10 mouse cellular contexts compared by ENCODE assay signal in the genomic region with DNA sequence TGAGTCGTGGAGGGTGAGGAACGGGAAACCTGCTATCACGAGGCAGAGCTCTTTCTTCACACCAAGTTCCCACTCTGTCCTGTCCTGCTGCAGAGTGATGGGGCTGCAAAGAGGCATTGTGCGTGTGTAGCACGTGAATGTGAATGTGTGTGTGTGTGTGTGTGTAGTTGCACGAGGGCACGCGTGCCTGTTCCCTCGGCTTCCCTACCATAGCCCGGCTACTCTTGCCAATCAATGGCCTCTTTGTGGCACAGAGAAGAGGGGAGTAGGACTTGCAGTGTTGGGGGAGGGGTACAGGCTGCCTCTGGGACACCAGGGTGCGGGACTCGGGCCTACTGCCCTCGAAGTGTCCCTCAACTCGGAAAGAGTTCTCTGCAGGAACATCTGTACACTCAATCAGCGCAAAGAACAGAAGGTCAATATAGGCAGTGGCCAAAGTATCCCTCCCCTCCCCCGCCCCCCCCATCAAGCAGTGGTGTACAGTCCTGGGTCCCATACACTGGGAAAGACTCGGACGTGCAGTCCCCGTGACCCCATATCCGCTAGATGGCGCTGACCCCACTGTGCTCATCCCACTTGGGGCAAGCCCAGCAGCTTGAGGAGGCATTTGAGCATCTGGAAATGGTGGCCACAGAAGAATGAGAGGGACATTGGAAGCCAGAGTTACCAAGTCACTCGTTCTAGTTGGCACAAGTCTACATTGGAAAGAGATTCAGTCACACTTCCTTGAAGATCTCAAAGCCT. TPM values are rescaled to one million over a fixed set of nuclear protein-coding genes. Genes with fewer than 3 reads are reported as not detected.
DNase-seq lines count a peak whose midpoint lies in the region; ATAC-seq and TF ChIP-seq lines count a peak whose summit lies in the region.
"Had no signal": no experiment of that assay in that cellular context is flagged by ENCODE, and none has a peak within 500 bp of the region (broad histone marks: within the 10 kb centered on the region; RNA-seq: fewer than 3 reads in every experiment).

No protein-coding gene starts in this region.

- H3K9ac ChIP-seq in heart, embryonic 11.5 days (ENCODE audit: low read depth, low read length): no peak overlapping the region
- H3K9ac ChIP-seq in MEL (ENCODE audit: control insufficient read depth, low read depth, low read length, poor library complexity, severe bottlenecking): no peak overlapping the region
- no peak overlapping the region for H3K9ac ChIP-seq in heart, postnatal 0 days (replicated peaks; ENCODE audit: low read depth, low read length)
- no peak overlapping the region for H3K9ac ChIP-seq in midbrain, embryonic 11.5 days (ENCODE audit: low read length)

- no peak overlapping the region for H3K27ac ChIP-seq in heart, embryonic 11.5 days (ENCODE audit: low read depth, low read length)
- no peak overlapping the region for H3K27ac ChIP-seq in MEL (ENCODE audit: control insufficient read depth, low read depth, low read length)
- no peak overlapping the region for H3K27ac ChIP-seq in heart, postnatal 0 days (ENCODE audit: low read depth)
- no peak overlapping the region for H3K27ac ChIP-seq in midbrain, embryonic 11.5 days (ENCODE audit: low read depth, low read length)
- H3K27ac ChIP-seq: heart, embryonic 13.5 days had no signal

- no peak for ATAC-seq in heart, embryonic 11.5 days (replicated peaks; ENCODE audit: insufficient number of reproducible peaks, low FRiP score, low TSS enrichment)
- no peak for ATAC-seq in heart, postnatal 0 days (ENCODE audit: insufficient read depth, low read depth)
- ATAC-seq in midbrain, embryonic 11.5 days (ENCODE audit: low FRiP score): peak; percentile 62; the same call in 1 of the 2 replicates

- DNase-seq in heart, adult 11 months: peak; percentile 95
- DNase-seq in MEL (ENCODE audit: low read depth, low spot score): peak; percentile 48
- peak; percentile 84 for DNase-seq in embryo, embryonic 10.5 days (ENCODE audit: low spot score)
- DNase-seq in heart, postnatal 0 days (ENCODE audit: low spot score): peak; percentile 12
- peak; percentile 69 for DNase-seq in kidney, postnatal 14 days
- DNase-seq in midbrain, embryonic 11.5 days (ENCODE audit: low spot score, missing footprints): peak; percentile 88
- peak; percentile 35 for DNase-seq in yolk sac, embryonic 10.5 days (ENCODE audit: low spot score)

- H3K4me2 ChIP-seq in heart, embryonic 11.5 days: no peak overlapping the region
- H3K4me2 ChIP-seq in heart, postnatal 0 days (ENCODE audit: low read depth, low read length): no peak overlapping the region
- H3K4me2 ChIP-seq in midbrain, embryonic 11.5 days: no peak overlapping the region
- H3K4me2 ChIP-seq: heart, embryonic 13.5 days had no signal

- no peaks in the 10 kb centered on the region for H3K9me3 ChIP-seq in heart, embryonic 11.5 days (replicated peaks; ENCODE audit: control insufficient read depth, low read length)
- no peaks in the 10 kb centered on the region for H3K9me3 ChIP-seq in MEL (replicated peaks; ENCODE audit: insufficient read depth, low read length)
- H3K9me3 ChIP-seq in heart, postnatal 0 days (replicated peaks; ENCODE audit: control insufficient read depth, low read length): no peaks in the 10 kb centered on the region
- H3K9me3 ChIP-seq in midbrain, embryonic 11.5 days (ENCODE audit: control insufficient read depth, low read length): no peaks in the 10 kb centered on the region
- H3K9me3 ChIP-seq: heart, embryonic 13.5 days had no signal

- TF ChIP-seq CTCF in MEL (IDR thresholded peaks at IDR 0.05 in 2 of 3, conservative IDR thresholded peaks at IDR 0.05 in 1 of 3; ENCODE audit: control insufficient read depth in 1 of 3, insufficient read depth in 1 of 3, low read depth in 2 of 3, low read length in 3 of 3, poor library complexity in 1 of 3, severe bottlenecking in 1 of 3): peak; percentile 37 to 69 (median 53); a peak in 5 of 6 replicates
- TF ChIP-seq CTCF in heart, postnatal 0 days (IDR thresholded peaks at IDR 0.05; ENCODE audit: low read depth): peak; percentile 54

- TF ChIP-seq POLR2A in MEL (IDR thresholded peaks at IDR 0.05; ENCODE audit: control insufficient read depth in 1 of 2, insufficient read depth in 1 of 2, low read depth in 1 of 2, low read length in 2 of 2, poor library complexity in 1 of 2): no peak

- no peaks in the 10 kb centered on the region for H3K79me2 ChIP-seq in MEL (ENCODE audit: control insufficient read depth, insufficient read depth, low read length, poor library complexity)

- WGBS in heart, embryonic 11.5 days (ENCODE audit: insufficient replicate concordance): 13% methylated on average over 22 of the region's 22 CpGs
- WGBS in heart, postnatal 0 days: 18% methylated on average over 22 of the region's 22 CpGs
- 15% methylated on average over 22 of the region's 22 CpGs for WGBS in midbrain, embryonic 11.5 days

- no peaks in the 10 kb centered on the region for H3K36me3 ChIP-seq in heart, embryonic 11.5 days (ENCODE audit: control insufficient read depth, insufficient read depth, low read length)
- H3K36me3 ChIP-seq in MEL (ENCODE audit: control insufficient read depth in 1 of 2, insufficient read depth in 2 of 2, low read length in 2 of 2): peaks cover 0 to 6% of the 10 kb centered on the region in 2 experiments; a peak in 2 of 4 replicates
- no peaks in the 10 kb centered on the region for H3K36me3 ChIP-seq in heart, postnatal 0 days (replicated peaks; ENCODE audit: control insufficient read depth, insufficient read depth, low read length)
- no peaks in the 10 kb centered on the region for H3K36me3 ChIP-seq in midbrain, embryonic 11.5 days (ENCODE audit: control insufficient read depth, insufficient read depth, low read length)
- H3K36me3 ChIP-seq: G1E; heart, embryonic 13.5 days had no signal

- H3K27me3 ChIP-seq in heart, embryonic 11.5 days (ENCODE audit: control insufficient read depth, insufficient read depth, low read length): peaks cover 24% of the 10 kb centered on the region; the same call in 1 of the 2 replicates
- no peaks in the 10 kb centered on the region for H3K27me3 ChIP-seq in MEL (ENCODE audit: control insufficient read depth in 1 of 2, insufficient read depth in 2 of 2, low read length in 2 of 2)
- peaks cover 28% of the 10 kb centered on the region for H3K27me3 ChIP-seq in heart, postnatal 0 days (ENCODE audit: control insufficient read depth, insufficient read depth, low read length)
- no peaks in the 10 kb centered on the region for H3K27me3 ChIP-seq in midbrain, embryonic 11.5 days (ENCODE audit: control insufficient read depth, insufficient read depth, low read length)

- TF ChIP-seq EP300 in MEL (IDR thresholded peaks at IDR 0.05; ENCODE audit: low read depth in 1 of 2, low read length in 2 of 2): no peak
- no peak for TF ChIP-seq EP300 in heart, postnatal 0 days (IDR thresholded peaks at IDR 0.05; ENCODE audit: low read depth)

- TF ChIP-seq RAD21 in MEL (IDR thresholded peaks at IDR 0.05; ENCODE audit: low read depth, low read length): peak; percentile 25

- H3K4me3 ChIP-seq in heart, embryonic 11.5 days (ENCODE audit: low read depth, low read length): no peak overlapping the region
- no peak overlapping the region for H3K4me3 ChIP-seq in MEL (ENCODE audit: control insufficient read depth in 1 of 2, insufficient read depth in 1 of 2, low read depth in 2 of 2, low read length in 2 of 2)
- H3K4me3 ChIP-seq in heart, postnatal 0 days (ENCODE audit: low read depth, low read length): no peak overlapping the region
- H3K4me3 ChIP-seq in midbrain, embryonic 11.5 days (ENCODE audit: low read depth, low read length): no peak overlapping the region
- H3K4me3 ChIP-seq: heart, embryonic 13.5 days had no signal

- H3K4me1 ChIP-seq in heart, embryonic 11.5 days (ENCODE audit: control insufficient read depth, insufficient read depth, low read length): peaks cover 12% of the 10 kb centered on the region
- peaks cover 0 to 2% of the 10 kb centered on the region in 2 experiments; a peak in 1 of 4 replicates for H3K4me1 ChIP-seq in MEL (ENCODE audit: control insufficient read depth in 1 of 2, insufficient read depth in 2 of 2, low read length in 2 of 2)
- H3K4me1 ChIP-seq in heart, postnatal 0 days (ENCODE audit: control insufficient read depth, insufficient read depth): no peaks in the 10 kb centered on the region
- H3K4me1 ChIP-seq in midbrain, embryonic 11.5 days (ENCODE audit: control insufficient read depth, insufficient read depth, low read length): peaks cover 13% of the 10 kb centered on the region

TF ChIP-seq in MEL, 35 proteins besides CTCF, POLR2A, EP300 and RAD21:
- TF ChIP-seq MYC (IDR thresholded peaks at IDR 0.05; ENCODE audit: low read depth, low read length) (no peak), ZMIZ1 (IDR thresholded peaks at IDR 0.05; ENCODE audit: low read depth, low read length) (no peak), SMC3 (IDR thresholded peaks at IDR 0.05; ENCODE audit: low read depth, low read length) (peak; percentile 44), TCF12 (IDR thresholded peaks at IDR 0.05; ENCODE audit: low read depth, low read length) (no peak), TBP (IDR thresholded peaks at IDR 0.05; ENCODE audit: low read depth, low read length) (no peak), MYB (IDR thresholded peaks at IDR 0.05; ENCODE audit: low read depth, low read length) (no peak)

RNA-seq across cellular contexts. Expression of a gene that starts 13.3 kb away (rescaled TPM):
- polyA plus RNA-seq in heart, embryonic 11.5 days (2014; fragmentation: Nextera tagmentation; extraction: Ambion mirVana): 2.2 and 2.4 TPM in 2 replicates
- 3.8 and 3.9 TPM in 2 replicates for total RNA-seq in MEL (2012; rRNA removed)
- polyA plus RNA-seq in MEL (2012; ENCODE audit: insufficient read depth in 1 of 2, insufficient read length in 2 of 2, low read depth in 1 of 2, low replicate concordance in 2 of 2, missing spikeins in 1 of 2): 1 to 10 TPM in 1 of 2 experiments, not detected in 1; 6.2 TPM
- 2.2 and 3.6 TPM in 2 replicates for total RNA-seq in heart, postnatal 0 days (2014; rRNA removed; ENCODE audit: low replicate concordance)
- 0.67 and 0.82 TPM in 2 replicates for polyA plus RNA-seq in heart, postnatal 0 days (2015; fragmentation: Nextera tagmentation; extraction: Ambion mirVana)
- 6.9 and 8.3 TPM in 2 replicates for polyA plus RNA-seq in midbrain, embryonic 11.5 days (2014; fragmentation: Nextera tagmentation; extraction: Ambion mirVana)
- polyA plus RNA-seq: G1E had no signal

Comparison
In these comparisons a context has a peak if more than half of its experiments do, and no peak if none do; other contexts are left out.
1. DNase-seq: peak in every context shown above with its lines; median percentile 95 in heart, adult 11 months; 88 in midbrain, embryonic 11.5 days; 84 in embryo, embryonic 10.5 days; 69 in kidney, postnatal 14 days; 48 in MEL; 35 in yolk sac, embryonic 10.5 days; 12 in heart, postnatal 0 days.